Mouse (Mus musculus) heart, embryonic 11.5 days (tissue): ENCODE results near the gene Agl. TPM values are rescaled to one million over a fixed set of nuclear protein-coding genes. Genes with fewer than 3 reads are reported as not detected.
"Not testable (repeated sequence)": the region's sequence is repeated elsewhere in the genome, so short reads cannot be mapped to it uniquely, and the experiment has no call there.

ENCODE experiments used
- ATAC-seq: fragments of 200-750 bp; cut with Nextera tagmentation; replicated peaks from 2 replicates; pipeline ENCODE4 v1.8.0; 2017; ENCODE audit warnings: moderate library complexity; ENCODE audit not compliant: insufficient number of reproducible peaks, low FRiP score, low TSS enrichment
- H3K27ac ChIP-seq: fragments of 300-500 bp; sonication (generic); 2 replicates; pipeline ENCODE4 v1.5.1; 2014; ENCODE audit warnings: mild to moderate bottlenecking, low read depth, low read length
- H3K27me3 ChIP-seq: fragments of 300-500 bp; sonication (generic); 2 replicates; pipeline ENCODE4 v1.6.1; 2014; ENCODE audit warnings: mild to moderate bottlenecking, low read length, mixed read lengths; ENCODE audit not compliant: control insufficient read depth, insufficient read depth
- H3K36me3 ChIP-seq: fragments of 300-500 bp; sonication (generic); 2 replicates; pipeline ENCODE4 v1.6.1; 2014; ENCODE audit warnings: mild to moderate bottlenecking, low read length, moderate library complexity, mixed read lengths; ENCODE audit not compliant: control insufficient read depth, insufficient read depth
- H3K4me1 ChIP-seq: fragments of 300-500 bp; sonication (generic); 2 replicates; pipeline ENCODE4 v1.6.1; 2014; ENCODE audit warnings: low read length; ENCODE audit not compliant: control insufficient read depth, insufficient read depth
- H3K4me2 ChIP-seq: fragments of 300-500 bp; sonication (generic); 2 replicates; pipeline ENCODE4 v1.6.1; 2014; ENCODE audit warnings: mild to moderate bottlenecking, moderate library complexity
- H3K4me3 ChIP-seq: fragments of 300-500 bp; sonication (generic); 2 replicates; pipeline ENCODE4 v1.5.1; 2014; ENCODE audit warnings: low read depth, low read length
- H3K9ac ChIP-seq: fragments of 300-500 bp; sonication (generic); 2 replicates; pipeline ENCODE4 v1.6.1; 2014; ENCODE audit warnings: mild to moderate bottlenecking, low read depth, low read length, moderate library complexity
- H3K9me3 ChIP-seq: fragments of 300-500 bp; sonication (generic); replicated peaks from 2 replicates; pipeline ENCODE4 v1.6.1; 2016; ENCODE audit warnings: low read length; ENCODE audit not compliant: control insufficient read depth
- WGBS: fragments of 180-500 bp; shearing (Covaris S2); extraction: QIAGEN DNeasy Blood & Tissue Kit; methylation state at CpG from one replicate; pipeline ENCODE4 v1.1.7; 2014; ENCODE audit not compliant: insufficient replicate concordance; 5-methylcytosine and 5-hydroxymethylcytosine counted together
- polyA plus RNA-seq: library from polyadenylated mRNA; unstranded; fragments of >200 nt; fragmentation: Nextera tagmentation; extraction: Ambion mirVana; gene quantifications from 2 replicates; pipeline ENCODE4 v1.2.1, GENCODE M21; 2014

The Agl gene
- polyA plus RNA-seq, 1 experiment from 2014 or later: 49.2 TPM

DNA sequence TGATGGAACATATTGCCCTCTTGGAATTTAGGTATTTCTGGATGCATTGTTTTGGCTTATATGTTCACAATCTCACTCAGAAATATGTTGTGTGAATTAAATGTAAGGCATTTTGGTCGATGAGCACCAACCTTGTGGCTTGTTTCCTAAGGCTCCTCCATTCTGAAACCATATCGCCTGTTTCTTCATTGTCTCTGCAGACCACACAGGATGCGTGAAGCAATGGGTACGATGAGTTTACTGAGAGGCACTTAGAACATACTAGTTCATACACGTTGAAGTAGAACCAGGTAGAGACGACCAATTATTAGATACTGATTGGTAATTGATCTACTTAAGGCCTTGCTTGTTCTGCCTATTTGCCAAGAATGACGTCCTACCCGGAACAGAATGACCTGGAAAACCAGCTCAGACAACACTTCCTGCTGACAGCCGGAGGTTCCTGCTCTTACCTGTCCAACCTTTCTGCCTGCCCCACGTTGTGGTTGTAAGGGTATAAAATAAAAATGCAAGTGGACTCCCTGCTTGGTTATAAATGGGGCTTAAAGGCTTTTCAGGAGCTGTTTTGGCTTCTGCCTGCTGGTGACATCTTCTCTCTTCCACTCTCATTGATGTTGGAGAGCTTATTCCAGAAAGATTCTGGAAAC lies 21.4 kb upstream of the Agl start:
- Histone ChIP-seq H3K4me3 (no peak overlapping the region), H3K9me3 (no peaks in the 10 kb centered on the region)
- ATAC-seq: no peak

DNA sequence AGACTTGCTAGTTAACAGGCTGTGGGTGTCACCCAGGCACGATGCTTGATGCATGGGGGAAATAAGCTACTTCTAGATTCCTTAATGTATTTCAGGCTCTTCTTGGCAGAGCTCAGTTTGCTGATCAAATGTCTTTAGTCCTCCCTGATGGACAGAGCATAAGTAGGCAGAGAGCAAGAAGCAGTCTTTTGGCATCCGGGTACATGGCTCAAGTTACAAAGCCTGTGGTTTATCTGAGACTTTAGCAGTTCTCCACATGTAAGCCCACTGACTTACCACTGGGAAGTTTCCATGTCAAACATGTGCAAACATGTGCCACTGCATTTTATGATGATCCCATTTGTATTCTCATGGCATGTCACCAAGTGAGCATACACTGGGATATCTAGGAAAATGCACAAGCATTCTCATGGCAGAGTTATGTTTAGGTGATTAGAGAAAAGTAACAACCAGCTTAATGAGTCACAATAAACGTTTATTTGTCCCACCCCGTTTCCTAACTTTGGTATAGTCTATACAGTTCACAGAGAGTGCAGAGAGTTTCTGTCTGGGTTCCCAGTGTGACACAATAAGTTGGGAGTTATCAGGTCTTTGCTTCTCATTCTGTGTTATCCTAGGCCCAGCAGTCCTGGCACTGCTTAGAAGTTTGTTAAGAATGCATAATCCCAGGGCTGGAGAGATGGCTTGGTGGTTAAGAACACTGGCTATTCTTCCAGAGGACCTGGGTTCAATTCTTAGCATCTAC lies 18.7 kb upstream of the Agl start:
- WGBS: 74% methylated on average over 4 of the region's 4 CpGs
- no peak overlapping the region for H3K27ac ChIP-seq
- H3K9me3 ChIP-seq: no peaks in the 10 kb centered on the region
- ATAC-seq: no peak
- H3K4me2 ChIP-seq: no peak overlapping the region
- H3K4me1 ChIP-seq: no peaks in the 10 kb centered on the region
- no peak overlapping the region for H3K4me3 ChIP-seq
- no peaks in the 10 kb centered on the region for H3K36me3 ChIP-seq
- H3K27me3 ChIP-seq: no peaks in the 10 kb centered on the region
- no peak overlapping the region for H3K9ac ChIP-seq

More for the DNA sequence above, 21.4 kb upstream of the Agl start:
- Histone ChIP-seq H3K4me2 (no peak overlapping the region), H3K9ac (no peak overlapping the region), H3K36me3 (no peaks in the 10 kb centered on the region), H3K4me1 (no peaks in the 10 kb centered on the region), H3K27ac (no peak overlapping the region), H3K27me3 (no peaks in the 10 kb centered on the region)
- 80% methylated on average over 10 of the region's 10 CpGs for WGBS

DNA sequence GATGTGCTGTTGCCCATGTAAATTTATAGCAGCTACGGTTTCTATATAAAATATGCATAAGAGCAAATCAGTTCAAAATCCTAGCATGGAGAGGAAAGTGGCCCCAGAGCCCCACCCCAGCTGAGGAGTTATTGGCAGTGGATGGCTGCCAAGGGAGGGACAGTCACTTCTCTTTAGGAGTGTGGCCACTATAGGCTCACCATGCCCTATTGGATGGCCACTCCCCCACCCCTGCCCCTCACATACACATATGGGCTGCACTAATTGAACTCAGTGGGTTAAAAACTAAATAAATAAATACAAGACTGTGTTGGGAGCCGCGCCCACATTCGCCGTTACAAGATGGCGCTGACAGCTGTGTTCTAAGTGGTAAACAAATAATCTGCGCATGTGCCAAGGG lies 9.3 kb upstream of the Agl start:
- ATAC-seq: no peak
- H3K9me3 ChIP-seq: no peaks in the 10 kb centered on the region
- H3K4me2 ChIP-seq: no peak overlapping the region
- peaks cover 3% of the 10 kb centered on the region; the same call in 1 of the 2 replicates for H3K4me1 ChIP-seq
- no peaks in the 10 kb centered on the region for H3K36me3 ChIP-seq
- no peak overlapping the region for H3K9ac ChIP-seq
- H3K4me3 ChIP-seq: no peak overlapping the region
- 92% methylated on average over 6 of the region's 7 CpGs for WGBS
- H3K27me3 ChIP-seq: no peaks in the 10 kb centered on the region
- no peak overlapping the region for H3K27ac ChIP-seq

DNA sequence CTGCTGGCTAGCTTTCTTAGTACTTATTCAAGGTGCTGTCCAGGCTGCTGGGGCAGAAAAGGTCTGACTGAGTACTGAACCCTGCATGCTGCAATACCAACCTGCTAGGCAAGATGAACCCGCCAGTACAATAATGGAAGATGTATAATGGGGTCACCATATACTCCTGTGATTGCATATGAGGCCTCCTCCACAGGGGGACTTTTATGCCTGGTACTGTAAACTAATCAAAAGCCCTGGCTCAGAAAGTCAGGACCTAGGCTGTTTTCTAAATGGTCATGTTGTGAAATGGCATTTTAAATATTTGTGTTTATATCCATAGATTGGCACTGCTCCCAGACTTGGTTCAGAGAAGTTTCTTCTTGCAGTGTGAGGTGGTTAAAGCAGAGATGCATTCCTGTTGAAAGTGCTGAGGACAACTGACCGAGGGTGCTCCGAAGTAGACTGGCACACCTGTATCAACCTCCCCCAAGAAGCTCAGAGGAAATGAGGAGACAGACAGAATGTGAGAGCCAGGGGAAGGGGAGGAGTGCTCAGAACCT lies 8.8 kb upstream of the Agl start:
- no peak overlapping the region for H3K4me2 ChIP-seq
- H3K4me3 ChIP-seq: no peak overlapping the region
- ATAC-seq: no peak
- no peaks in the 10 kb centered on the region for H3K9me3 ChIP-seq
- no peaks in the 10 kb centered on the region for H3K27me3 ChIP-seq
- no peak overlapping the region for H3K27ac ChIP-seq
- H3K9ac ChIP-seq: no peak overlapping the region
- 76% methylated on average over 3 of the region's 3 CpGs for WGBS
- peaks cover 3% of the 10 kb centered on the region; the same call in 1 of the 2 replicates for H3K4me1 ChIP-seq
- no peaks in the 10 kb centered on the region for H3K36me3 ChIP-seq

DNA sequence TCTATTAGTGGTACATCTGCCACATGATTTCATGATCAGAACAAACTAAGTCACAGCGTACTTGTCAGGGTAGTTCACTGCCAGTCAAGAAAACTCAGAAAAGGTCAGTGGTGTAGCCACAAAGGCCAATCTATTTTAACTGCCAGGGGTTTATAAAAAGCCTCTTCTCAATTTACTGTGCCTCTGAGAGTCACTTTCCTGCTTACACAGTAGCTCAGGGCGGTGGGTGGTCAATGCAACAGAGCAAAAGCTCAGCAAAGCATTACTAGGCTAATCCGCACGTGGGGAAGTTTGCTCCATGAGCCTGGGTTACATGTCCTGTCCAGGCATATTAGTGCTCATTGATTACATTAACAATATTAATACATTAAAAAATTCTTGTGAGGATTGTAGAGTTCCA lies 8.0 kb upstream of the Agl start:
- Histone ChIP-seq H3K9me3 (no peaks in the 10 kb centered on the region), H3K4me1 (peaks cover 3% of the 10 kb centered on the region; the same call in 1 of the 2 replicates), H3K36me3 (no peaks in the 10 kb centered on the region), H3K27me3 (no peaks in the 10 kb centered on the region), H3K4me2 (no peak overlapping the region), H3K27ac (no peak overlapping the region), H3K9ac (no peak overlapping the region), H3K4me3 (no peak overlapping the region)
- WGBS: 81% methylated on average over 4 of the region's 4 CpGs
- no peak for ATAC-seq

DNA sequence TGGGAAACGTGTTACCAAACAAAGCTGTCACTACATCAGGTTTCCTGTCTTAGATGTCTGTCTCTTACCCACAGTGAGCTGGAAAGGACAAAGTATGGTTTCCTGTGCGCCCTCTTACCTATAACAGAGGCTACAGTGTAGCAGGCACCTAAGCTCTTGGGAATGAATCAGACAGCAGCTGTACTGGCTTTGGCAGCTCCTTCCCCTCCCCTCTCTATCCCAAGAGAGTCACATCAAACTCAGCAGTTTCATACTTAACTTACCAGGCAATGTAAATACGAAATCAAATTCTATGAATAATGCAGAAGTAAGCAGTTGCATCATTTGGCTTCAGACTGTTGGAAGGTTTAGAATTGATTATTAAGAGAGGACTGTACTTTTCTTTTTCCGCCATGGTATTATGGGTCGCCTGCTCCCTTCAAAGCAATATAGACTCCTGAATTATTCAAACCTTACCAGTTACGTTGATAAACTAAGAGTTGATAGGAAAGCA lies 7.4 kb upstream of the Agl start:
- Histone ChIP-seq H3K9ac (no peak overlapping the region), H3K4me2 (no peak overlapping the region), H3K4me3 (no peak overlapping the region), H3K9me3 (no peaks in the 10 kb centered on the region), H3K27ac (no peak overlapping the region), H3K4me1 (peaks cover 3% of the 10 kb centered on the region; the same call in 1 of the 2 replicates), H3K27me3 (no peaks in the 10 kb centered on the region), H3K36me3 (no peaks in the 10 kb centered on the region)
- no peak for ATAC-seq
- 76% methylated on average over 6 of the region's 6 CpGs for WGBS

DNA sequence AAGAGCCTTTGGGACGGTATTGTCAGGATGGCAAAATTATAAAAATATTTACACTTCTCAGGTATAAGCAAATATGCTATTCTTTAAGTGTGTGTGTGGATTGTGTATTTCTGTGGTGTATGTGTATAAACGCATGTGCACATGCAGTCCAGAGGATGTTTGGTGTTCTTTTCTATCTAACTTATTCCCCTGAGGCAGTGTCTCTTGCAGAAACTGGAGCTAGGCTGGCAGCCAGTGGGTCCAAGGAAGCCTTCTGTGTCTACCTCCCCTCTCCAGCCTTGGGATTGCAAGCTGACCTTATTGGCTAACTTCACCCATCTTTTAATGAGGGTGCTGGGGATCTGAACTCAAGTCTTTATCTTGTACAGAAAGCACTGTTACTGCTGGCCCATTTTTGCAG lies 5.0 kb upstream of the Agl start:
- H3K4me1 ChIP-seq: peaks cover 3% of the 10 kb centered on the region; the same call in 1 of the 2 replicates
- no peaks in the 10 kb centered on the region for H3K9me3 ChIP-seq
- no peak overlapping the region for H3K9ac ChIP-seq
- 85% methylated on average over 2 of the region's 2 CpGs for WGBS
- H3K27ac ChIP-seq: no peak overlapping the region
- no peaks in the 10 kb centered on the region for H3K36me3 ChIP-seq
- no peak for ATAC-seq
- no peak overlapping the region for H3K4me3 ChIP-seq
- no peak overlapping the region for H3K4me2 ChIP-seq
- no peaks in the 10 kb centered on the region for H3K27me3 ChIP-seq

DNA sequence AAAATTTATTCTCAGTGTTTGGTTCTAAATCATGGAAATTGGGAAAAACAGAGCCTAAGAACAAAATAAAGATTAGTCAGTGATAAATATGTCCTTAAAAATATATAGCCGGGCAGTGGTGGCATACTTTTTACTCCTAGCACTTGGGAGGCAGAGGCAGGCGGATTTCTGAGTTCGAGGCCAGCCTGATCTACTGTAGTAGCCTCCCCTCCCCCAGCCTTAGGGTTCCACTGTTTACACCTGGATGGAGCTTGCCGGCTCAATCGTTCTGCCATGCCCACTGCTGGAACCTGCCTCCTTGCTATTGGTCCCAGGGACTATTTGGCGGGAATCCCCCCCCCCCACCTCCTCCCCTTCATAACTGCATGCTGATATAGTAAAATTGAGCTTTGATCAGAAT lies 2.4 kb upstream of the Agl start:
- not testable (repeated sequence) for H3K4me2 ChIP-seq, H3K9me3 ChIP-seq, H3K4me3 ChIP-seq, H3K27me3 ChIP-seq, ATAC-seq, H3K9ac ChIP-seq, H3K4me1 ChIP-seq, H3K27ac ChIP-seq, H3K36me3 ChIP-seq
- WGBS: 79% methylated on average over 6 of the region's 6 CpGs
